Mouse (Mus musculus): Measurements from ENCODE around the gene Tbc1d9.

Tbc1d9 gene

DNA sequence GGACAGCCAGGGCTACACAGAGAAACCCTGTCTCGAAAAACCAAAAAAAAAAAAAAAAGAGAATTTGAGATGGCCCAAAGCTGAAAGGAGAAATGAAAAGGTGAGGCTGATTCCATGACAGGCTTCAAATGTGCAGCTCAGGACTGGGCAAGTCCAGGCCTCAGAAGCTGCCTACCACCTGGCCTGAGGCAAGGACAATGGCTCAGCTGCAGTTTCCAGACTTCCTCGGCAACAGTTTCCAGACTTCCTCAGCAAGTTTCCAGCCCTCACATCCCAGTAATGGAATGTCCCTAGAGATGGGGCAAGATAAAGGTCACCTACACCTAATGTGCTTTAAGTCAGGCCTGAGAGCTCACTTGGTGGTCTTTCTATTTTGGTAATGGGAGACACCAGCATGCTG lies 13.1 kb upstream of the Tbc1d9 start:
- Histone ChIP-seq H3K27me3 (ENCODE audit: insufficient read depth, low read length) (no peaks in the 10 kb centered on the region), H3K9me3 (ENCODE audit: low read length) (peaks cover 4% of the 10 kb centered on the region; the same call in 1 of the 2 replicates), H3K36me3 (ENCODE audit: insufficient read depth, low read length) (no peaks in the 10 kb centered on the region), H3K4me3 (replicated peaks; ENCODE audit: low read length) (no peak overlapping the region), H3K4me1 (replicated peaks; ENCODE audit: low read depth, low read length) (peaks cover 39% of the 10 kb centered on the region)
- TF ChIP-seq NANOG (IDR thresholded peaks at IDR 0.05; ENCODE audit: borderline replicate concordance, low read length) (no peak), CTCF (conservative IDR thresholded peaks at IDR 0.05; ENCODE audit: low read length) (no peak), POU5F1 (IDR thresholded peaks at IDR 0.05; ENCODE audit: borderline replicate concordance, low read length) (no peak)

DNA sequence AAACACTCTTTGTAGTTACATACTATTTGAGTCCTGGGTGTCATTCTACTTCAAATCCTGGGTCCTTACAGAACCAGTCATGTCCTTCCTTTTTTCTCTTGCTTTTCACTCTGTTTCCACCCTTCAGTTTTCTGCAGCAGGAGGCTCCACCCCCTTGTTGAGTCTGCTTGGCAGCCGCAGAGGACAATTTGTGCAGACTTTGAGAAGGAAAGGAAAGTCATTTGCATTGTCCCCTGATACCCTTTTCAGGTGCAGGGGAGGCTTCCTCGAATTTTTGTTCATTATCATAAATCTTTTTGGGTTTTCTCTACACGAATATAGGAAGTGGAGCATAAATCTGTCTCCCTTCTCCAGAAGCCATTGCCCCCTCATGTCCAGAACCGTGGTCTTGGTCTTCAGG lies 12.7 kb upstream of the Tbc1d9 start:
- TF ChIP-seq CTCF (conservative IDR thresholded peaks at IDR 0.05; ENCODE audit: low read length), result no peak
- TF ChIP-seq NANOG (IDR thresholded peaks at IDR 0.05; ENCODE audit: borderline replicate concordance, low read length), result no peak
- TF ChIP-seq POU5F1 (IDR thresholded peaks at IDR 0.05; ENCODE audit: borderline replicate concordance, low read length), result no peak
- Histone ChIP-seq H3K4me3 (replicated peaks; ENCODE audit: low read length) (no peak overlapping the region), H3K27me3 (ENCODE audit: insufficient read depth, low read length) (no peaks in the 10 kb centered on the region), H3K36me3 (ENCODE audit: insufficient read depth, low read length) (no peaks in the 10 kb centered on the region), H3K9me3 (ENCODE audit: low read length) (peaks cover 4% of the 10 kb centered on the region; the same call in 1 of the 2 replicates), H3K4me1 (replicated peaks; ENCODE audit: low read depth, low read length) (peaks cover 42% of the 10 kb centered on the region)

DNA sequence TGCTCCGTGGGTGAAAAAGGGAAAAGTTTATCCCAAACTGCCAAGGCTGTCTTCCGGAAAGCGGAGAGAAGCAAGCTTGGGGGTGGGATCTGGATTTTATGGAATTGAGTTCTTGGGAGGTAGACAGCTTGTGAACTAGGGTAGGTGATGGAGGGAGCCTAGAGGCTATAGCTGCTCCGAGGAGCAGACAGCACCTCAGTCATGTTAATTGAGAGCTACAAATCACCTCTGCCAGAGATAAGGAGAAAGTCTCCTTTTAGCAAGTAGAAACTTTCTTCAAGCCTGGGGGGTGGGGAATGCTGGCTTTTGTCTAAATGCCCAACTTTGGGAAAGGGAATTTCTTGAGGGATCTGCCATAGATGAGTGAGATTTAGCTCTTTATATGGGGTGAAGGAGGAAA lies 10.0 kb upstream of the Tbc1d9 start:
- no peaks in the 10 kb centered on the region for H3K36me3 ChIP-seq (ENCODE audit: insufficient read depth, low read length)
- H3K4me1 ChIP-seq (replicated peaks; ENCODE audit: low read depth, low read length), result peaks cover 65% of the 10 kb centered on the region
- H3K9me3 ChIP-seq (ENCODE audit: low read length), result peaks cover 4% of the 10 kb centered on the region; the same call in 1 of the 2 replicates
- TF ChIP-seq POU5F1 (IDR thresholded peaks at IDR 0.05; ENCODE audit: borderline replicate concordance, low read length) (no peak), CTCF (conservative IDR thresholded peaks at IDR 0.05; ENCODE audit: low read length) (no peak), NANOG (IDR thresholded peaks at IDR 0.05; ENCODE audit: borderline replicate concordance, low read length) (no peak)
- no peak overlapping the region for H3K4me3 ChIP-seq (replicated peaks; ENCODE audit: low read length)
- no peaks in the 10 kb centered on the region for H3K27me3 ChIP-seq (ENCODE audit: insufficient read depth, low read length)

DNA sequence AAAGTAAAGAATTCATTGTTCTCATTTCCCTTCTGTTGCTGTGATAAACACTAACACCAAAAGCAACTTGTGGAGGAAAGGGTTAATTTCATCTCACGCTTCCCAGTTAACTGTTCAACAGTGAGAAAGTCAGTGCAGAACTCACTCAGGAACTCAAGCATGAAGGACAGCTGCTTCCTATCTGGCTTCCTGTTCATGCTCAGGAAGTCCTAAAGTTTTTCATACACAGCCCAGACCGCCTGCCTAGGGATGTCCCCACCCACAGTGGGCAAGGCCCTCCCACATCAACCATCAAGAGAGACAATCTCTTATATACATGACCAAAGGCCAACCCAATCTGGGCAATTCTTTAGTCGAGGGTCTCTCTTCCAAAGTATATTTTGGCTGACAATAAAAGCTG lies 6.2 kb upstream of the Tbc1d9 start:
- no peak overlapping the region for H3K4me3 ChIP-seq (replicated peaks; ENCODE audit: low read length)
- H3K9me3 ChIP-seq (ENCODE audit: low read length), result no peaks in the 10 kb centered on the region
- H3K4me1 ChIP-seq (replicated peaks; ENCODE audit: low read depth, low read length), result peaks cover 83% of the 10 kb centered on the region
- no peaks in the 10 kb centered on the region for H3K36me3 ChIP-seq (ENCODE audit: insufficient read depth, low read length)
- H3K27me3 ChIP-seq (ENCODE audit: insufficient read depth, low read length), result no peaks in the 10 kb centered on the region
- no peak for TF ChIP-seq CTCF (conservative IDR thresholded peaks at IDR 0.05; ENCODE audit: low read length)
- TF ChIP-seq NANOG (IDR thresholded peaks at IDR 0.05; ENCODE audit: borderline replicate concordance, low read length), result no peak
- TF ChIP-seq POU5F1 (IDR thresholded peaks at IDR 0.05; ENCODE audit: borderline replicate concordance, low read length), result no peak

DNA sequence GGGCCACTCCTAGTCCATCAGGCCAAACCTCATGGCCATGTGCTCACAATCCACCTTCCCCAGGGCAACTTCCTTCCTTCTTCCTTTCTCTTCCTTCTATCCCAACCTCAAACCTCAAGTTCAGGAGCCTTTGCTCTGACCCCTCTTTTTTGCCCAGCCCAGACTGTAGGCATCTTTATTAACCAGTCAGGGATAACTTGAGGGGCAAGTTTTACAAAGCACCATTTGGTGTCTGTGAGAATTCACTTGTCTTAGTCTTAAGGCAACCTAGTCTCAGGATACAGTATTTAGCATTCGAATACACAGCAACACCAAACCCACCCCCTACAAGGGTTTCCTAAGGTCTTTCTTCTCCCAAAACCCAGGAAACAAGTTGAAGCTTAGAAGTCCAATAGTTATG lies 5.5 kb upstream of the Tbc1d9 start:
- Histone ChIP-seq H3K9me3 (ENCODE audit: low read length) (no peaks in the 10 kb centered on the region), H3K4me1 (replicated peaks; ENCODE audit: low read depth, low read length) (peaks cover 89% of the 10 kb centered on the region), H3K27me3 (ENCODE audit: insufficient read depth, low read length) (no peaks in the 10 kb centered on the region), H3K36me3 (ENCODE audit: insufficient read depth, low read length) (no peaks in the 10 kb centered on the region), H3K4me3 (replicated peaks; ENCODE audit: low read length) (no peak overlapping the region)
- no peak for TF ChIP-seq POU5F1 (IDR thresholded peaks at IDR 0.05; ENCODE audit: borderline replicate concordance, low read length)
- no peak for TF ChIP-seq CTCF (conservative IDR thresholded peaks at IDR 0.05; ENCODE audit: low read length)
- TF ChIP-seq NANOG (IDR thresholded peaks at IDR 0.05; ENCODE audit: borderline replicate concordance, low read length), result no peak

DNA sequence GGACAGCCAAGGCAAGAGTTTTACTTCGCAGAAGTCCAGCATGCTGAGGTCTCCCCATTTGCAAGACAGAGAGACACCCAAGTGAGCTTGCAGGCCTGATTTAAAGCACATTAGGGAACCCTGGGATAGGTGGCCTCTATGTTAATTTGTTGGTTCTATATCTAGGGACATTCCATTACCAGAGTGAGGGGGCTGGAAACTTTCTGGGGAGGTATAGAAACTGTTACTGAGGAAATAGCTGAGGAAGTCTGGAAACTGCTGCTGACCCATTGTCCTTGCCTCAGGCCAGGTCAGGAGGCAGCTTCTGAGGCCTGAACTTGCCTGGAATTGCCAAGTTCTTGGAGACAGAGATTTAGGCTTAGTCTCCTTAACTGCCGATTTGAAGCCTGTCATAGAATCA lies 4.5 kb upstream of the Tbc1d9 start:
- H3K36me3 ChIP-seq (ENCODE audit: insufficient read depth, low read length), result no peaks in the 10 kb centered on the region
- peaks cover 83% of the 10 kb centered on the region for H3K4me1 ChIP-seq (replicated peaks; ENCODE audit: low read depth, low read length)
- H3K9me3 ChIP-seq (ENCODE audit: low read length), result no peaks in the 10 kb centered on the region
- H3K27me3 ChIP-seq (ENCODE audit: insufficient read depth, low read length), result no peaks in the 10 kb centered on the region
- 0 out of 2 replicates have a peak, but pooled peaks have one; percentile 23 for TF ChIP-seq POU5F1 (IDR thresholded peaks at IDR 0.05; ENCODE audit: borderline replicate concordance, low read length)
- TF ChIP-seq CTCF (conservative IDR thresholded peaks at IDR 0.05; ENCODE audit: low read length), result no peak
- TF ChIP-seq NANOG (IDR thresholded peaks at IDR 0.05; ENCODE audit: borderline replicate concordance, low read length), result no peak
- no peak overlapping the region for H3K4me3 ChIP-seq (replicated peaks; ENCODE audit: low read length)

DNA sequence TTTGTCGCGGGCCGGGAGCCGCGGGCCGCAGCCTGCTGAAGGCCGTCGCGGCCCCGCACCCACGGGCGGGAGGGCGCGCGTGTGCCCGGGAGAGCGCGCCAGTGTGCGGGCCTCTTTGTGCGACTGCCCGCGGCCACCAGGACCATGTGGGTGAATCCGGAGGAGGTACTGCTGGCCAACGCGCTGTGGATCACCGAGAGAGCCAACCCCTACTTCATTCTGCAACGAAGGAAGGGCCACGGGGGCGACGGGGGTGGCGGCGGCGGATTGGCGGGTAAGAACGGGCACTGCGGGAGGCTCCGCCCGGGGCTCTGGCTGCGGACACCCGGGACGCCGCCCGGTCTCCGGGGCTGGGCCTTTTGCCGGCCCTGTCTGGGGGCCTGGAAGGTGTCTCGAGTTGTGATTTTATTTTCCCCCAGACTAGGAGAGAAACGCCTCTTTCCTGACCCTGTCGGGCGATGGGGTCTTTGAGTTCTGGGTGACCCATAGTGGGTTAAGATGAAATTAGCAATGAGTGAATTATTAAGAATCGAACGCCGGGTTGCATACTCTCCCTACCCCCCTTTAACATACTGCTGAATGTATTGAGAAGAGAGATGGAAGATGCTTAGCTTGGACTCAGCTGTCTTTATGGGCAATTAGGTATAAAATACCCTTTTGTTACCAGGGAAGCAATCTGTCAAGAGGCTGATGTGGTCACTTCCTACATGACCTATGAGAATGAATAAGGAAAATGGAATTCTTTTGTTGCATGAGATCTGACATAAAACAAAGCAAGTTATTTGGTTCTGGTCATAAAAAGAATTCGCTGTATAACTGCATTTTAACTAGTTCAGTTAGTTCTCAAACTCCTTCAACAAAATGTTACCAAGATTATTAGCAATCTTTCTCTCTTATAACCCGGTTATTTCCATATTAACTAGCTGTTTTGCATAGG lies 1.0 kb downstream of the Tbc1d9 start, which contains the start of gene Gm10645:
TSS of gene Gm10645 (minus strand) at position 240 of the 937 bp plus-strand sequence.
- Histone ChIP-seq H3K27me3 (ENCODE audit: insufficient read depth, low read length) (peaks cover 4% of the 10 kb centered on the region; the same call in 1 of the 2 replicates), H3K4me3 (replicated peaks; ENCODE audit: low read length) (peak within 1 kb of the TSS; percentile 89), H3K9me3 (ENCODE audit: low read length) (no peaks in the 10 kb centered on the region), H3K4me1 (replicated peaks; ENCODE audit: low read depth, low read length) (peaks cover 71% of the 10 kb centered on the region), H3K36me3 (ENCODE audit: insufficient read depth, low read length) (no peaks in the 10 kb centered on the region)
- TF ChIP-seq CTCF (conservative IDR thresholded peaks at IDR 0.05; ENCODE audit: low read length), result no peak
- TF ChIP-seq NANOG (IDR thresholded peaks at IDR 0.05; ENCODE audit: borderline replicate concordance, low read length), result no peak
- TF ChIP-seq POU5F1 (IDR thresholded peaks at IDR 0.05; ENCODE audit: borderline replicate concordance, low read length), result no peak

DNA sequence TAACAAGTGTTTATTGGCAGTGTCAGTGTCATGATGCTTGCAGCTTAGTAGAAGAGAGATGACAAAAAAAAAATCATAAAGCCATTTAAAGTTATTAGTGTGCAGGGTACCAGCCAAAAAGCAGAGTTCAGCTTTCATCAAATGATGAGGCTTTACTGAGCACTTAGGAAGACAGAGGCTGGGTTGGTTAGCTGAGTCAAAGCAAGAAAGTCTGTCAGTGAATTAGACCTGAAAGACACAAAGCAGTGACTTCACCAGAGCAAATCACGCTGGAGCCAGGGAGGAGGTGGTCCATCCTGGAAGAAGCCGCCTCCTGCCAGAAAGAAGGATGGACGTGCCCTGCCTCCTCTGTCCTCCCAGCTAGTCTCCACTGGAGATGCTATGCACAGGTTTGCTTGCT lies 2.8 kb downstream of the Tbc1d9 start:
- peaks cover 4% of the 10 kb centered on the region; the same call in 1 of the 2 replicates for H3K27me3 ChIP-seq (ENCODE audit: insufficient read depth, low read length)
- no peaks in the 10 kb centered on the region for H3K36me3 ChIP-seq (ENCODE audit: insufficient read depth, low read length)

More for the DNA sequence above, 2.8 kb downstream of the Tbc1d9 start:
- TF ChIP-seq NANOG (IDR thresholded peaks at IDR 0.05; ENCODE audit: borderline replicate concordance, low read length) (no peak), CTCF (conservative IDR thresholded peaks at IDR 0.05; ENCODE audit: low read length) (no peak)
- no peaks in the 10 kb centered on the region for H3K9me3 ChIP-seq (ENCODE audit: low read length)
- H3K4me3 ChIP-seq (replicated peaks; ENCODE audit: low read length), result no peak overlapping the region
- H3K4me1 ChIP-seq (replicated peaks; ENCODE audit: low read depth, low read length), result peaks cover 54% of the 10 kb centered on the region
